Mouse (Mus musculus): ENCODE measurements around the gene Phldb1.
A peak's percentile ranks its signal among the peaks of the same experiment; 100 is the strongest.

Phldb1 gene

DNA sequence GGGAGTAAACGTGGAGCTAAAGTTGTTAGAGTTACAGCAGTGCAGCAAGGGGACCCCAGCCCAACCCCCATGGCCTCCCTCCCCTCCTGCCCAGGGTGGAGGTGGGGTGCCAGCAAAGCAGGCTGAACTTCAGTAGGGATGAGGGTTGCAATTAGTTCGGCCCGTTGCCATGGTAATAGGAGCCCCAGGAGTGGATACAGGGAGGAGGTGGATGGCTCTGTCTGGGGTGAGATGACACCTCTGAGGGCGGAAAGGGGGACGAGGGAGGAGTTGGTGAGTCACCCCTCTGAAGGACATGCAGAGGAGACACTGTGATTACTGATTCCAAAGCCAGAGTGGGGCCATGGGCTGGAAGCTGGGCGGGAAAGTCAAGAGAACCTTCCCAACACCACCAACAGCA lies 26.1 kb downstream of the Phldb1 start:
- no peak for DNase-seq (ENCODE audit: low spot score)

DNA sequence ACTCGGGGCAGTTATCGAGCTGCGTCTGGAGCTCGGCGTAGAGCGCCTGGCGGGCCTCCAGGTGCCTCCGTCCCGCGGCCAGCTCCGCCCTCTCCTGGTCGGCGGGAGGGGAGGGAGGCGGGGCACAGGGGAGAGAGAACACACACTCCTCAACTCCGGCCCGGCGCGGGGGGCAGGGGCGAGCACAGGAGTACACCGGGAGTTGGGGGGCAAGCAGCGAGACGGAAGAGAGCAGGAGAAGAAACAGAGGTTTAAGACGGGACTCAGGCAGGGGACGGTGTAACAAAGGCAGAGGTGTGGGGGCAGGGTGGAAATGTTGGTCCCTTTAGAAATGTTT lies 26.6 kb downstream of the Phldb1 start:
- peak; percentile 54 for DNase-seq (ENCODE audit: low spot score)

DNA sequence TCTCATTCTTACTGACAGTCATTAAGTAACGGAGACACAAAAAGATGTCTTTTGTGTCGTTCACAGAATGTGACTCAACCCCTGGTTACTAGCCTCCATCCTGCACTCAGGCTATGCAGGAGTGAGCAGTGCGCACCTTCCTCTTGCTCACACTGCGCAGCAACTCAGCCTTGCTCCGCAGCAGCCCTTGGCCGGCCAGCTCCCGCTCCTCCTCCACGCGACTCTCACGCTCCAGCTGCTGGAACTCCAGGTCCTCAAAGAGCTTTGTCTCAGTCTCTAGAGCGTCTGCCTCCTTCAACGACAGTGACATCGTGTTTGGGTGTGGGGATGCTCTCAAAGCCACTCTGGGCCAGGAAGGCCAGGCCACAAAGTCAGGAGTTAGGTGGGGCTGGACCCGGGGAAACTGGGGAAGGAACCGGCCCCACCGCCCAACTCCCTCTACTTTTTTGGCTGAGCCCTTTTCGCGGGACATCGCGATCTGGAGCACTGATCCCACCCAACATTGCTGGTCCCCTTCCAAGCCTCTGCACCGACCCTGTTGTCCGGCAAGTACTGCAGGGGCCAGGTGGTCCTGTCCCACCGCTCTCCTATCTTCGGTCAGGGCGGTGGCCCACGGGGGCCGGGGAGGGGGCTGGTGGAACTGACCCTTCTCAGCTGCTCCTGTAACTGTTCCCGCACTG lies 27.1 kb downstream of the Phldb1 start:
- DNase-seq (ENCODE audit: low spot score), result no peak

DNA sequence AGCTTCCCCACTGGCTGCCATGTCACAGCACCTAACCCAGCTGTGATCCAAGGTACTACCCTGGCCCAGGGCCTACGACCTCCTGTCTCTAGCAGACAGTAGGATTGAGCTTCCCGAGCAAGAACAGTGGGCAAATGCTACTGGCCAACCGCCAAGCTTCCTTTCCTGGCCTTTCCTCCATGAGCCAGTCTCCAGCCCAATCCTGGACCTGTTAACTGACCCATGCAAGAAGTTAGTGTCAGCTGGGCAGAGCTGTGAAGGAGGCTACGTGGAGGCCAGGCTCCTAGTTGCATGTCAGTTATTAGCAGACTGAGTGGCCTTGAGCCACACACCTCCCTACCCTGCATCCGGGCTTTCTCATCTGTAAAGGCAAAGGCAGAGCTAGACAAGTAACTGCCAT lies 35.3 kb downstream of the Phldb1 start:
- no peak for DNase-seq (ENCODE audit: low spot score)

DNA sequence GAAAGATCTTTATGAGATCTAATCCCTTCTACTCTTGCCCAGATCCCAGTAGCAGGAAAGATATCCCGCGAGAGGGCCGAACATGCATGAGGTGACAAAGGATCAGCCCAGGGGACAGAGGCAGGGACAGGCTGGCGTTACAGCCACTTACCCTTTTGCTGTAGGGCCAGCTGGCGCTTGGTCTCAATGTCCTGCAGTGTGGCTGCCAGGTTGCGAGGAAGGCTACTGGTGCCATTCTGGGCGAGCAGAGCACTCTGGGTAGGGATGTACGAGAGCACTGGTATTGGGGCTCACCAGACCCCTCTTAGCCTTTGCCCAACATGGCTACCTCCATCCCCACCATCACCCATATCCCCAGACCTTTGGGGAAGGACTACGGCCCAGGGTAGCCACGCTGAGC lies 35.8 kb downstream of the Phldb1 start:
- no peak for DNase-seq (ENCODE audit: low spot score)

DNA sequence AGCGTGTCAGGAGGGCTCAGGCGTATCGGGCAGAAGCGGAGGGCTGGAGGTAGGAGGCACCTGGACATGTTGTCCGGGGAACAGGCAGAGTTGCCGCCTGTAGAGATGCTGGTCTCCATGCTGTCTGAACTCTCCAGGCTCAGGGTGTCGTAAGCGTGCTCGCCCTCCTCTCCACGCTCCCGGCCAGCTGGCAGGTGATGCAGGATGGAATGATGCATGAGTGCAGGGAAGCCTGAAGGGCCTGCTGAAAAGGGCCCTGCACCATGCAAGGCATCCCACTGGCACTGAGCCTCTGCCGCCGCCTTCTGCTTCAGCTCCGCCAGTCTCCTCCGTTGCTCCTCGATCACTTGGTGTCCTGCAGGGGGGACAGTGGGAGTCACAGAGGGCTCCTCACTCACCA lies 37.1 kb downstream of the Phldb1 start:
- DNase-seq (ENCODE audit: low spot score), result no peak

DNA sequence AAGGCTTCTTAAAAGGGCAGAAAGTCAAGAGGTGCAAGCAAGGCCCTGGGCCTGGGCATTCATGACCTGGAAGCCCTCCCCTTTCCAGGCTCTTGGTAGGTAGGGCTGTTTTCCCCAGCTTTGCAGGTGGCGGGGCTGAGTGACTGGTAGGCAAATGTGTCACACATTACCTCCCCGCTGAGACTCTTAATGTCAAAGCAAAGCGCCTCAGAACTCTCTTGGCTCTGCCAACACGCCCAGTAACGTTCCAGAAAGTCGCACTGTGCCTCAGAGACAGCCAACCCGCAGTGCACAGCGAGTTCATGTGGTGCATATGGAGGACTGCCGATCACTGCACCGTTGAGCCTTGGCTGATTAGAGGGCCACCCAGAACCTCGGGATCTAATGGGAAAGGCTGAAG lies 41.9 kb downstream of the Phldb1 start:
- DNase-seq (ENCODE audit: low spot score), result no peak

DNA sequence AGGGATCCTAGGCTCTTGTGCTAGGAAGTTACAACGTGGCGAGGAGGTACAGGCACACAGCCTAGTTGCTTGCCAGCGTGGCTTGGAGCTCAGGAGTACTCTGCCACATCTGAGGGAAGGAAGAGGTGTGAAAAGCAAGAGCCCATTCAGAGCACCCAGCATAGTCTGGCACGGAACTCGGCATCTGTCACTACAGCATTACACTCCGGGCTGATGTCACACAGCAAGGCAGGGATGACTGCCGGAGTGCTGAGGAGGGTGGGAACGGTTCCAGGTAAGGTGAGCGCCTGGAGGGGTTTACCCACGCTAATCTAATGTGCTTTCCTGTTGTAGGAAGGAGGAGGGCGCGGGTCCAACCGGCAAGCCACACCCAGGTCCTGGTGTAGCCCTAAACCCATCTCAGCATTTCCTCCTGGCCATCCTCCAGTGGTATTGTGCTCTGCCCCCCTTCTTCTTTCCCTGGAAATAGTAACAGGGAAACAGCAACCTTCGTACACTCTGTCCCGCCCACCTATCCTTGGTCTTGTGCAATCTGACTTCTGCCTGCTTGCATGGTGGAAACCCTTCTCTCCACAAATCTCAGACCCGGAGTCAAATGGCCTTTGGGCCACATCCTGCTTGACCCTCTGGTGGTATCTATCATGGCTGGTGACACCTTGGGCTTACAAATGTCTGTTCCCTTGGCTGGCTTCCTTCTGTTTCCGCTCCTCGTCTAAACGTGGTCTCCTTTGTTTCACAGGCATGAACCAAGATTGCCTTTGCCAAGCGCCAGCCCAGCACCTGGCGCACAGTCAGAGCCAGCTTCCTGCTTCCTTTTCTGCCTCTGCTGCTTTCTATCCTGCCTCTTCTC lies 43.1 kb downstream of the Phldb1 start:
- DNase-seq (ENCODE audit: low spot score), result no peak

DNA sequence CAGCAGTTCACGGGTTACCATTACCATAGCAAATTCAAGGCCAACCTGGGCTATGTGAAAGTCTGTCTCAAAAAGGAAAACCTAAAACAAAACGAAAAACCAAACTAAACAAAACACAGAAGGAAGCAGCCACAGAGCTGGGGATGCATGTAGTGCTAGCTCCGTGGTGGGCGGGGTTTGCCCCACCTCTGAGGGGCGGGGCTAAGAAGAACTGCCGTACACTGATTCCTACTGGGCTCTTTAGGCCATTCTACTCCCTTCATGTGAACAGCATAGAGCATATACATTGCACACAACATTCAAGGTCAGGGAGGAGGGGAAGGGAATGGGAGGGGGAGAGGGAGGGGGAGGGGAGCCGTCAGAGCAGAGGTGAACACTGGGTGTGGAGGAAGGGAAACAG lies 44.4 kb downstream of the Phldb1 start:
- DNase-seq (ENCODE audit: low spot score), result no peak

DNA sequence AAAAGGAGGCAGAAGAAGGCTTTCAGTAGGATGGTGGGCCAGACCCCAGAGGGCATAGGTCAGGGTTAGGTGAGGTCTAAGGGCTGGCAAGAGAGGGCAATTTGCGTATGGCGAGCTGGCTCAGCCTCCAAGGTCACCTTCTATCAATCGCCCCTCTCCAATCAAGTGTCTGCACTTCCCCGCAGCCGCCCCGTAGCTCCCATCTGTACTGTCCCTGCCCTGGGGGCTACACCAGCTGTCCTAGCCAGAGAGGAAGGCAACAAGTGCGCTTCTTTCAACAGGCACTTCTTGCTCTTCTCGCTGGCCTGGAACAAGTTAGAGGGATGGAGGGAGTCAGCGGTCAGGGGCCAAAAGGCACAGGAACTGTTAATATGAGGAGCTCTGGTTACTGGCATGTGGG lies 47.0 kb downstream of the Phldb1 start:
- no peak for DNase-seq (ENCODE audit: low spot score)

DNA sequence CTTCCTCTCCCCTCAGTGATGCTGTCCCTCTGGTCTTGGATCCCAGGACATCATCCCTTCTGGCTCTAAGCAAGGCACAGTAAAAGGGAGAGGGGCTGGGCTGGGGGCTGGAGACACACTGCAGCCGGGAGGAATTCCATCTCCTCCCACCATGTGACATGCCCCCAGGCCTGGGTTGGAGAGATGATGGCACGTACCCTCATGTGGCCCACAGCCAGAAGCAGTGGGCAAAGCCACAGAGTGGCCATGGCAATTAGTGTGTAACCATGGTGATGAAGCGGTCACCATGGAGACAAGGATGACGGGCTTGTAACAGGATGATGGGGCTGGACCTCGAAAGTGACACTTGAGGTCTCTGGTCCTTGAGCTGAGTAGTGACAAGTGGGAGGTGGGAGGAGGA lies 48.4 kb downstream of the Phldb1 start:
- no peak for DNase-seq (ENCODE audit: low spot score)

DNA sequence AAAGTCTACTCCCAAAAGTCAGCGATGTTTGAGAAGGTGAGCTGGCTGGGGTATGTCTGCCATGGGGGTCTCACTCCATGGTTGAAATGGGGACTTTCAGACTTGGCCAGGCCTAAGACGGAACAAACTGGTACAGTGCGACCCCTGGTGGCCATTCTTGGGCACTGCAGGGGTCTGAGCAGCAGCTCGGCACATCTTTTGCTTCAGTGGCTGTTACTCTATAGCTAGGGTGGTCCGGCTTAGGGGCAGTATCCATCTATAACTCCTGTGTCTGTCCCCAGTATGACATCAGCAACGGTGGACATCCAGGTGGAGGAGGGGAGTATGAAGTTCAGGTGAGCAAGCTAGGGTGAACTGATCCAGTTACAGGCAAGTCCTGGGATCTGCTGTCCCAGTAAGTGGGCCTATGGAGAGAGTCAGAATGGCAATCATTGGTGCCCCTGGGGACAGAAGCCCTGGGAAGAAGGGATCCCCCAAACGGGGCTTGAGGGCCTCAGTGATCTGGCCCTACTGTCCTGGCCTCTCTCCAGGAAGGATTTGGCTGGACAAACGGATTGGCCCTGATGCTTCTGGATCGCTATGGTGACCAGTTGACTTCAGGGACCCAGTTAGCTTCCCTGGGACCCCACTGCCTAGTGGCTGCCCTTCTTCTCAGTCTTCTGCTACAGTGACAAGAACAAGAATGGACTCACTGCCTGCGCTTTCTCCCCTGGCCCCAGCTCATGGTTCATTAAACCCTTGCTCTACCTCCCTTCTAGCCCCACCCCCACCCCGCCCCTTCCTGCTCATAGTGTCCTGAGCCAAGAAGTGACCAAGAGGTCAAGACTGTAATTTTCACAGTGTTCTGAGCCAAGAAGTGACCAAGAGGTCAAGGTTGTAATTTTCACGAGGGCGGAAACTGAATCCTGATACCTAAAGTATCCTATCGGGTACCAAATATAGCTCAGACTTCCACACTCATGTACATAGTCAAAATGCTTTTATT lies 49.4 kb downstream of the Phldb1 start:
- DNase-seq (ENCODE audit: low spot score), result no peak

DNA sequence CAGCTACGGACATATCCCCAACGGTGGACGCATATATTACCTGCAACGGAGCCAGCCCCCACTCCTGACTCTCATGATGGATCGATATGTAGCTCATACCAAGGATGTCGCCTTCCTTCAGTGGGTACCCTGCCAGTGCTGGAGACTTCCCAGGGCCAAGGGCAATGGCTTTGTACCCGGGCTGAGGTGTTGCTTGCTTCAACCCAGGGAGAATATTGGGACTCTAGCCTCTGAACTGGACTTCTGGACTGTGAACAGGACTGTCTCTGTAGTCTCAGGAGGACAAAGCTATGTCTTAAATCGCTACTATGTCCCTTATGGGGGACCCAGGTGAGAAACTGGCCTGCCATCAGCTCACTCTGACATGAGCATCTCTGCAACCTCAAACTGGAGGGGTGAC lies 52.0 kb downstream of the Phldb1 start:
- no peak for DNase-seq (ENCODE audit: low spot score)

DNA sequence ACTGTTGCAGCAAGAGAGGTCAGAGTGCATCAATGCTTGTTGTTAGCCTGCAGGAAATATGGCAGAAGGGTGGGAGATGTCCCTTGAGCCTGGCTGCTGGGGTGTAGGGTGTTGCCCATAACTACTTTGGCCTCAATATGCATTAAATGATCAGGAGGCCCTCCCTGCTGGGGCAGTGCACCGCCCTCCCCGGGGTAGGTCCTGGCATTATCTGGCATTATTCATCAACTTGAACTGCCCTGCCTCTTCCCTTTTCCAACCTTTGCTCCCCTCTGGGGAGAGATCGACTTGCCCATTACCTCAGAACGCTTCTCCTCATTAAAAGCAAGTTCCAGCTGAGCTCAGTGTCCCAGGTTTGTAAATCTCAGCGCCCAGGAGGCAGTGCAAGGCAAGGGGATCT lies 55.4 kb downstream of the Phldb1 start:
- DNase-seq (ENCODE audit: low spot score), result no peak

DNA sequence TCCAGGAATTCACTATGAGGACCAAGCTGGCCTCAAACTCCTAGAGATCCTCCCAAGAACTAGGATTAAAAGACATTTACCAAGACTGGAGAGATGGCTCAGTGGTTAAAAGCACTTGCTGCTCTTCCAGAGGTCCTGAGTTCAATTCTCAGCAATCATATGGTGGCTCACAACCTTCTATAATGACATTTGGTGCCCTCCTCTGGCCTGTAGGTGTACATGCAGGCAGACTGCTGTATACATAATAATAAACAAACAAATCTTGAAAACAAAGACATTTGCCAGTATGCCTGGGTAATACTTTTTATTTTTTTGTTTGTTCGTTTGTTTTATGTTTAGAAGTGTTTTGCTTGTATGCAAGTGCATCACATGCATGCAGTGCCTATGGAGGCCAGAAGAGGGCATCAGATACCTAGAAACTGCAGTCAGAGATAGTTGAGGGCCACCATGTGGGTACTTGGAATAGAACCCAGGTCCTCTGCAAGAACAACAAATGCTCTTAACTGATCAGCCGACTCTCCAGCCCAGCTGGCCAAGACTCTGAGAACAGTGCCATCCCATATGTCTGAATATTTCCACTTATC lies 56.6 kb downstream of the Phldb1 start:
- no peak for DNase-seq (ENCODE audit: low spot score)

DNA sequence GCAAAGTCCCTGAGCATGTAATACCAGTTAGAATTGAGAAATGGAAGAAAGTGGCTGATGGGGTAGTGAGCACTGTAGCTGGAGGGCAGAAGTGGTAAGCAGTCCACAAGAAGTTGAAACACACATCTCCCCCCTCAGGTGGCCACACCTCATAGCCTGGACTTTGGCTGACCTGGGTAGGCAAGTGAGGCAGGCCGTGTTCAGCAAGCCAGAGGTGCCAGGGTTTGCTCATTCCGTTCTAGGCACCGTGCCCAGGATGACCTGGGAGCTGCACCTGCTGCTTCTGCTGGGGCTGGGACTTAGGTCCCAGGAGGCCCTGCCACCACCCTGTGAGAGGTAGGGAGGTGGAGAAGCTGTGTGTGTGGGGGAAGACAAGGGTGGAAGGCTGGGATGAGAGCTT lies 62.0 kb downstream of the Phldb1 start, which contains the start of gene Treh:
Treh (plus strand) TSS at position 229 of the 400 bp plus-strand sequence.
- DNase-seq (ENCODE audit: low spot score), result no peak

DNA sequence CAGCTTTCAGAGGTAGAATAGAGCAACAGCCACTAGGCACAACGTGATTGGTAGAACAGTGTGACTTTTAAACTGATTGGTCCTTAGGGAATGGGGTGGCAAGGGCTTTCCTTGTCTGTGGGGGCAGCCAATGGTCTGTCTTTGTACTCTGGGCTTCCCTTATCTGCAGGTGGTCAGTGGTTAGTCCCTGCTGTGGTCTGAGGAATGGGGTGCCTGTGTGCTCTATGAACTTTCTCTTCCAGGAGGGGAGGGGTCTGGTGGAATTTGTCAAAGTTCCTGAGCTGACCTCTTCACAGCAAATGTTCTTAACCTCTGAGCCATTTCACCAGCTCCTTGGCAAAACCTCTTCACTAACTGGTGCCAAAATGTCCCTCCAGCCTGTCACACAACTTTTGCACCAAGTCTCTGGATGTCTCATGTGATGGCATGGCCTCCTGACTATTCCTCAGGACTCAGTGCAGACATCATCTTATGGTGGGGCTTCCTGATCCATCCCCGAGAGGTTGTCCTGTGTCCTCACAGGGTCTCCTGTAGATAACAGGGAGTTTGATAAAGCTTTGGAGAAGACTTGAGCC lies 62.6 kb downstream of the Phldb1 start:
- DNase-seq (ENCODE audit: low spot score), result no peak

DNA sequence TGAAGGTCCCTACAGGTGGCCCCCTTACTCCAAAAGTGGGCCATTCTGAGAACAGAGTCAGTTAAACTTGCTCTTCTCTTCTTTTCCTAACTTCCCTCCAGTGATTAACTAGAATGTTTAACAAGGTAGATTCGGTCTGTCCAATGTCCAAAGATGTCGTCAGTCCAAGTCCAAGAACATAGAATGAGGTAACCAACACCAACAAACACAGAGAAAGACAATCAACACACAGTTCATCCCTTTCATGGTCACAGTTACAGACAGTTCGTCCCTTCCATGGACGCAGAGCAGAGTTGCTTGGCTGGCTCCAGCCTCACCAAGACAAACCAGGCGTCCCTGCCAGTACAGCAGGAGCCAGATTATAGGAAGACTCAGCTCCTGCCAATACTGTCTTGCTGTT lies 63.6 kb downstream of the Phldb1 start:
- DNase-seq (ENCODE audit: low spot score), result no peak

DNA sequence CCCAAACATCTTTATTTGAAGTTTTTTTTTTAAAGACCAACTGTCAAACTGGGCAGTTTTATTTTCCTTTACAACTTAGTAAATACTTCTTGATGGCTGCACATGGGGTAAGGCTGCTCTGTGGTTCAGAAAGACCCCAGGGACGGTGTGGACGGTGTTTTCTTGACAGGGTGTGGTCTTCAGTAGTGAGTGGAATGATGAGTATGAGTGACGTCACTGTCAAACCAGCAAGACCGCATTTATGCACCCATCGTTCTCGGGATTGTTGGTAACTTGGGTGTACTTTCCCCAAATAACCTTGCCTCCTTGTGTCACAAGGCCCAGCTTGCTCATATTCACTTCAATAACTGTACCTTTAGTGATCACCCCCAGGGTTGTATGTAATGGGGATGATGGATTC lies 71.3 kb downstream of the Phldb1 start:
- no peak for DNase-seq (ENCODE audit: low spot score)

DNA sequence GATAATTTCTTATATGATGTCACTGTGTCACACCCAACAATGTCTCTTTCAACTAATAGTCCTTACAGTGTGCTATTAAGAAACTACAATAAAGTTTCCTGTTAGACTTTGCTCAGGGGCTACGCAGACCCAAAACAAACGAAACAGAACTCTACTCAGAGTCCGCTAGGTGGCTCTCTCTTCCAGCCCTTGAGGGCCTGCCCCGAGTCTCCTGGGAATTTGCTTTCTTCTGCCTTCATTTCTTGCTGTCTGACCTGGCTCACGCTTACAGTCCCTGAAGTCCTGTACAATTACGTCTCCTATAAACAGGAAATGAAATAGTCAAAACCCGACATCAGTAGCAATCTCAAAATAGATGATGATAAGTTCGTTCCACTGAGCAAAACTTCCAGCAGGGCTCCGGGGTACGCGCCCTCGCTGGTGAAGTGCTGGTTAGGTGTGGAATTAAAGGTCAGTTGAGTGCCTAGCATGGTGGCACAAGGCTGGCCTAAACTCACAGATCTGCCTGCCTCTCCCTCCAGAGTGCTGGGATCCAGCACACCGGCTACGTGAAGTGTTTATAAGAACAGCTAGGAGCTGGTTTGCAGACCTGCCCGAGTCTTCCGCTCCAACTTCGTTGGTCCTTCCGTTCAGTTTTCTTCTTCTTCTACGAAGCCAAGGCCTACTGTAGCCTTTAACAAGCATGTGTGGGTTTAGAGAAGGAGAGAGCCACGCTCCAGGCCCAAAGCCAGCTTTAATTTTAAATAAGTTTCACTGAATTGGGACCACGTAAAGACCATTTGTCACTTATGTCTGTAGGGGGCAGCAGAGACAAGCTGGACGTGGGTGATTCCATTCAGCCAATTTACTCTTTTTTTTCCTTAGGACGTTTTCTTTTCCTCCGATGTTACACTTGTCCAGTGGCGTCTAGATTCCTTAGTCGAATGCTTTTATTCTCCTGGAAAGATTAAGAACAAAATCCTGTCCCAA lies 79.6 kb downstream of the Phldb1 start:
- no peak for DNase-seq (ENCODE audit: low spot score)

DNA sequence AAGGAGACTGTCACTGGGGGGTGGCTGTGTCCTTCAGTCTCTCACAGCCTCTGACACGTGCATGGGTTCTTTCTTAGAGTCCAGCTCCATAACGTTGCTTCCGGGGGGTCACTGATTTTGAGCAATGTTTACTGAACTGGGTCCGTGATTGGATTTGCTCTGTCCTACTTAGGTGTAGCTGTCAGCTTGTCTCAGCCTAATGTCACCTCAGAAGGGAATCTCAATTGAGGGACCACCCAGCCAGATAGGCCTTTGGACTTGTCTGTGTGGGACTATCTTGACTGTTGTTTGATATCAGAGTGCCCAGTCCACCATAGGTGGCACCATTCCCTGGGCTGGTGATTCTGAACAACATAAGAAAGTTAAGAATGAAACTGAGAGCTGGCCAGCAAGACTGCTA lies 81.1 kb downstream of the Phldb1 start:
- DNase-seq (ENCODE audit: low spot score), result no peak
